Mouse (Mus musculus): ENCODE measurements around the gene Tuba1c. TPM values are rescaled to one million over a fixed set of nuclear protein-coding genes. Genes with fewer than 3 reads are reported as not detected.

Gene Tuba1c
- total and polyA plus RNA-seq, 2 experiments from 2014 or later: 9.6 to 22.6 TPM

GRCm38 (mm10) chr15:98985240-98985981, 44.3 kb upstream of the Tuba1c start:
- no peaks in the 10 kb centered on the region for H3K36me3 ChIP-seq (ENCODE audit: insufficient read depth, low read length)
- peak overlapping the region; percentile 64 for H3K9ac ChIP-seq (replicated peaks; ENCODE audit: low read length, poor library complexity, severe bottlenecking)
- ATAC-seq (ENCODE audit: low FRiP score): peak; percentile 60
- peak overlapping the region; percentile 38 for H3K4me3 ChIP-seq (ENCODE audit: low read depth, low read length)
- peaks cover 27% of the 10 kb centered on the region for H3K4me1 ChIP-seq (ENCODE audit: insufficient read depth, low read length)
- no peak for TF ChIP-seq CTCF (IDR thresholded peaks at IDR 0.05)
- DNase-seq (ENCODE audit: low spot score): peak; percentile 88
- H3K27ac ChIP-seq (ENCODE audit: low read depth, low read length): peak overlapping the region; percentile 97
- WGBS: under 1% methylated on average over 29 of the region's 29 CpGs
- H3K27me3 ChIP-seq (ENCODE audit: insufficient read depth, low read length): no peaks in the 10 kb centered on the region
- H3K9me3 ChIP-seq (ENCODE audit: low read length): no peaks in the 10 kb centered on the region
- peak overlapping the region; percentile 66 for H3K4me2 ChIP-seq (ENCODE audit: low read depth, low read length, poor library complexity, severe bottlenecking)

DNA sequence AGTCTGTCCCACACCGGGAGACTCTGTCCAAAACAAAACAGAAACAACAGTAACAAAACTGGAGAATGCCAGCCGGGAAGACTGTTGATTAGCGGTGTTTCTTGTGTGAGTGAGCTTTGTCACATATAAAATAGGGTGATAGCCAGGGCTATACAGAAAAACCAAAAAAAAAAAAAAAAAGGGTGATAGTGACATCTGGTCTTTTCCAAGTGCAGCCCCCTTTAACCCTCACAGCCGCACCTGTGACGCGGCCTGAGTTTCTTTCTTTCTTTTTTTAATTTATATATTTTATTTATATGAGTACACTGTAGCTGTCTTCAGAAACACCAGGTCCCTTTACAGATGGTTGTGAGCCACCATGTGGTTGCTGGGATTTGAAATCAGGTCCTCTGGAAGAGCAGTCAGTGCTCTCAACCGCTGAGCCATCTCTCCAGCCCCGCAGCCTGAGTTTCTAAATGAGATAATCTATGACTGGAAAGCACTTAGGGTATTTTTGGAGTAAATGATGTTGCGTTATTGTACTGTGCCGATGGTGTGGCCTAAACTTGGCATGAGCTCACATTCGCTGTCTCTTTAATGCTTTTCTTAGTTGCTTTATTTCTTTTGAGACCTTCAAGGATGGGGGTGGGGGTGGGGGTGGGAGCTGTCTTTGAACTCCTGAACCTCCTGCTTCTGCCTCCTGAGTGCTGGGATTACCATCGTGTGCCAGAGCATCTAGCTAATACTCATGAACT, 43.5 kb upstream of the Tuba1c start:
- H3K4me1 ChIP-seq (ENCODE audit: insufficient read depth, low read length): peaks cover 31% of the 10 kb centered on the region
- TF ChIP-seq CTCF (IDR thresholded peaks at IDR 0.05): peak; percentile 25; the same call in 1 of the 2 replicates
- 4% methylated on average over 12 of the region's 12 CpGs for WGBS
- H3K4me2 ChIP-seq (ENCODE audit: low read depth, low read length, poor library complexity, severe bottlenecking): peak overlapping the region; percentile 66
- peak overlapping the region; percentile 64 for H3K9ac ChIP-seq (replicated peaks; ENCODE audit: low read length, poor library complexity, severe bottlenecking)
- H3K27ac ChIP-seq (ENCODE audit: low read depth, low read length): peak overlapping the region; percentile 97
- H3K27me3 ChIP-seq (ENCODE audit: insufficient read depth, low read length): no peaks in the 10 kb centered on the region
- no peaks in the 10 kb centered on the region for H3K9me3 ChIP-seq (ENCODE audit: low read length)
- no peaks in the 10 kb centered on the region for H3K36me3 ChIP-seq (ENCODE audit: insufficient read depth, low read length)
- peak overlapping the region; percentile 38 for H3K4me3 ChIP-seq (ENCODE audit: low read depth, low read length)
- ATAC-seq (ENCODE audit: low FRiP score) (no peak), DNase-seq (ENCODE audit: low spot score) (no peak)

GRCm38 (mm10) chr15:98987077-98987630, 42.5 kb upstream of the Tuba1c start:
- H3K4me1 ChIP-seq (ENCODE audit: insufficient read depth, low read length): peaks cover 37% of the 10 kb centered on the region
- peak overlapping the region; percentile 97 for H3K27ac ChIP-seq (ENCODE audit: low read depth, low read length)
- H3K9ac ChIP-seq (replicated peaks; ENCODE audit: low read length, poor library complexity, severe bottlenecking): peak overlapping the region; percentile 64
- WGBS: 6% methylated on average over 7 of the region's 7 CpGs
- peak; percentile 81 for DNase-seq (ENCODE audit: low spot score)
- H3K4me2 ChIP-seq (ENCODE audit: low read depth, low read length, poor library complexity, severe bottlenecking): peak overlapping the region; percentile 66
- ATAC-seq (ENCODE audit: low FRiP score): no peak
- H3K4me3 ChIP-seq (ENCODE audit: low read depth, low read length): peak overlapping the region; percentile 38; the same call in 1 of the 2 replicates
- TF ChIP-seq CTCF (IDR thresholded peaks at IDR 0.05): no peak
- no peaks in the 10 kb centered on the region for H3K27me3 ChIP-seq (ENCODE audit: insufficient read depth, low read length)
- no peaks in the 10 kb centered on the region for H3K36me3 ChIP-seq (ENCODE audit: insufficient read depth, low read length)
- H3K9me3 ChIP-seq (ENCODE audit: low read length): no peaks in the 10 kb centered on the region

DNA sequence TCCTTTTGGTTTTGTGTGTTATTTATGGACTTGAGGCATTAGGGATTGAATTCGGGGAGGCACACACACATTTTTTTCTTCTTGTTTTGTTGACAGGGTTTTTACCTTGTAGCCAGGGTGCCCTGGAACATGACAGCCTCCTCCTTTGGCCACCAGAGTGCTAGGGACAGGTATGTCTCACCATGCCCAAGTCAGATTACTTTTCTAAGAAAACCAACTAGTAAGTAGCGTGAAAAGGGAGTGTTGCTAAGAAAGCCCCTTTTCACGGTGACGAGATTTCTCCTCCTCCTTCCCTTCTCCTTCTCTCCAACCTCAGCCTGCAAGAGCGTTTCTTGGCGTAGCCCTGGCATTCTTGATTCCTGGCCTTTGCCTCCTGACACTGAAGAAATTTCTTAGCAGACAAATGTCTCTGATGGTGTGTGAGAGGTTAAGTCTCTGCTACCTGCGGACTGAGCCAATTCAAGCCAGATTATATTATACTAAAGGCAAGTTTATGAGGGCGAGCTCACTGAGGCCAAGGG, 42.0 kb upstream of the Tuba1c start:
- ATAC-seq (ENCODE audit: low FRiP score) (no peak), DNase-seq (ENCODE audit: low spot score) (no peak)
- TF ChIP-seq CTCF (IDR thresholded peaks at IDR 0.05): no peak
- Histone ChIP-seq H3K36me3 (ENCODE audit: insufficient read depth, low read length) (no peaks in the 10 kb centered on the region), H3K9ac (replicated peaks; ENCODE audit: low read length, poor library complexity, severe bottlenecking) (peak overlapping the region; percentile 64), H3K4me3 (ENCODE audit: low read depth, low read length) (no peak overlapping the region), H3K9me3 (ENCODE audit: low read length) (no peaks in the 10 kb centered on the region), H3K4me2 (ENCODE audit: low read depth, low read length, poor library complexity, severe bottlenecking) (peak overlapping the region; percentile 66), H3K27ac (ENCODE audit: low read depth, low read length) (peak overlapping the region; percentile 97), H3K27me3 (ENCODE audit: insufficient read depth, low read length) (no peaks in the 10 kb centered on the region), H3K4me1 (ENCODE audit: insufficient read depth, low read length) (peaks cover 39% of the 10 kb centered on the region)
- WGBS: 10% methylated on average over 8 of the region's 8 CpGs

DNA sequence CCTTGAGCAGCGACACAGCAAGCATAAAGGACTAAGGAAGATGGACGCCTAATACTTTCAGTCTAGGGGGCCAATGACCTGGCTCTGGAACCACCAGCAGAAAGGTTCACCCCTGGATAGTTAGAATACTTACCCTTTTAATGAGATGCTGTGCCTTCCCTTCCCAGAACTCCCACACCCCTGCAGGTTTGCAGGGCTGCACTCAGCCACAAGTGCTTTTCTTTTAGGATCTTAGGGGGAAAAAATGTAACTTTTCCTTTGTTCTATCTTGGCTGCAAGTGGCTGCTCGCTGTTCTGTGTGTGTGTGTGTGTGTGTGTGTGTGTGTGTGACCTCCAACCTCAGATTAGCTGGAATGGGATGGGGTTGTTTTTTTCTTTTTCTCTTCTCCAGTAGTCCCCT, 40.9 kb upstream of the Tuba1c start:
- H3K27me3 ChIP-seq (ENCODE audit: insufficient read depth, low read length): no peaks in the 10 kb centered on the region
- no peaks in the 10 kb centered on the region for H3K9me3 ChIP-seq (ENCODE audit: low read length)
- DNase-seq (ENCODE audit: low spot score) (no peak), ATAC-seq (ENCODE audit: low FRiP score) (no peak)
- H3K4me2 ChIP-seq (ENCODE audit: low read depth, low read length, poor library complexity, severe bottlenecking): peak overlapping the region; percentile 66
- H3K27ac ChIP-seq (ENCODE audit: low read depth, low read length): peak overlapping the region; percentile 97; the same call in 1 of the 2 replicates
- no peaks in the 10 kb centered on the region for H3K36me3 ChIP-seq (ENCODE audit: insufficient read depth, low read length)
- H3K4me1 ChIP-seq (ENCODE audit: insufficient read depth, low read length): peaks cover 39% of the 10 kb centered on the region
- H3K4me3 ChIP-seq (ENCODE audit: low read depth, low read length): no peak overlapping the region
- no peak overlapping the region for H3K9ac ChIP-seq (replicated peaks; ENCODE audit: low read length, poor library complexity, severe bottlenecking)
- WGBS: 42% methylated on average over 3 of the region's 3 CpGs
- no peak for TF ChIP-seq CTCF (IDR thresholded peaks at IDR 0.05)

All from midbrain, postnatal 0 days (tissue).